Mouse (Mus musculus): ENCODE measurements around the gene Irs2. TPM values are rescaled to one million over a fixed set of nuclear protein-coding genes. Genes with fewer than 3 reads are reported as not detected.

Irs2 gene
- polyA plus RNA-seq, 1 experiment = 2.3 TPM

DNA sequence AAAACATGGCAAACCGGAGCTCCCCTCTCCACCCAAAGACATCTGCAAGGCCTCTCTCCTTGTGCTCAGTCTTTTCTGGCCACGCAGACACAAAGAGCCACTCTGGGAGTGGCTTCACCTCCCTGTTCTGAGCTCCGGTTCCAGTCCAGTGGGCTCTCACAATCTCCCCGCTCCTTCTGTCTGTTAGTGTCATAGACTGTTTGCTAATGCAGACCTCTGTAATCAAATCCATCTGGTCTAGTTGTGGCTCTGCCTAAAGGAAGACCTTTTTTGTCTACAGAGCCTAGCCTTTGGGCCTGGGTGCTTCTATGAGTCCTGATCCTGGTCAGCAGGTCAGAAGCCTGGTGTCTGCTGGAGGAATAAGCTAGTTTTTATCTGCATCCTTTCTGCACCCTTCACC, 56.7 kb downstream of the Irs2 start:
- H3ac ChIP-seq (ENCODE audit: control insufficient read depth, insufficient read length, low read depth) = no peak overlapping the region
- no peaks in the 10 kb centered on the region for H3K79me2 ChIP-seq (ENCODE audit: control insufficient read depth, insufficient read depth)
- no peak overlapping the region for H3K4me3 ChIP-seq (ENCODE audit: insufficient read depth, poor library complexity, severe bottlenecking)
- TF ChIP-seq CEBPB (IDR thresholded peaks at IDR 0.05; ENCODE audit: low read depth) = no peak
- H3K79me3 ChIP-seq (ENCODE audit: low read depth) = no peaks in the 10 kb centered on the region
- no peaks in the 10 kb centered on the region for H3K36me3 ChIP-seq (ENCODE audit: control insufficient read depth, insufficient read depth)
- H3K27me3 ChIP-seq (ENCODE audit: control insufficient read depth, insufficient read depth, insufficient read length) = no peaks in the 10 kb centered on the region

DNA sequence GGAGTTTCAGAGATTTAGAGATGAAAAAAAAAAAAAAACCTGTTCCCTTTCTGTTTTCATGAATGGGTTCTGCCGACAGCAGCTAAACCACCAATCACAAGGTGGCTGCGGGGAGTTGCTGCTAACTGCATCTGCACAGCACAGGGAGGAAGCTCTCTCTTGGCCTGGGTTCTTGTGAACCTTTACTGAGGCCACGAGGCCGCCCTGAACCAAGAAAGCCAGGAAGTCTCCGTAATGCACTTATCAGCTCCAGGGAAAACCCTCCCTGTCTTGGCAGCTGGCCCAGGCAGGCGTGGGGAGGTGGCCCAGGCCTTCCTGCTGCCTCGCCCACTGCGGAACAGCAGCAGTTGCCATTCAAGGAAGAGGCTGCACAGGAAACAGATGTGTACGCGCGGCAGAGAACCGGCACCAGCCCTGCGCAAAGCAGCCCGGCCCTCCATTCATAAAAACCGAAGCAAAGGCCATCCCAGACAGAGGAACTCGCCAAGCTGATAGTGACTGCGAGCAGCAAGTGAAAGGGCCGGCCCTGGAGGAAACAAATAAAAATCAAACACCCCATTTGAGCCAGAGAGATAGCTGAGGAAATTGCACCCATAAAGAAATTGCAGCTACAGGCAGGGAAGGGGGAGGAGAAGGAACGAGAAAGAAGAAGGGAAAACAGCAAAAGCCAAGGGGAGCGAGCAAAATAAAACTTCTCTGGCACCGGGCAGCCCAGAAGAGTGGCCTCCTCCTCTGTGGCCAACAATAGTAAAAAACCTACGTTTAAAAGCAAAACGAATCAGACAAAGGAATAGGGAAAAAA, 62.1 kb downstream of the Irs2 start:
- no peaks in the 10 kb centered on the region for H3K79me3 ChIP-seq (ENCODE audit: low read depth)
- H3ac ChIP-seq (ENCODE audit: control insufficient read depth, insufficient read length, low read depth) = peak overlapping the region; percentile 27
- TF ChIP-seq MAX (IDR thresholded peaks at IDR 0.05) = peak; percentile 83
- TF ChIP-seq MYOG (IDR thresholded peaks at IDR 0.05; ENCODE audit: control insufficient read depth, extremely low read depth, insufficient read length) = no peak
- peak; percentile 68 for TF ChIP-seq MYOD1 (IDR thresholded peaks at IDR 0.05; ENCODE audit: control insufficient read depth, insufficient read length, low read depth)
- no peak for TF ChIP-seq FOSL1 (IDR thresholded peaks at IDR 0.05; ENCODE audit: insufficient read depth, low read length, poor library complexity, severe bottlenecking)
- no peak for TF ChIP-seq CTCF (IDR thresholded peaks at IDR 0.05; ENCODE audit: control insufficient read depth, insufficient read depth, insufficient read length)
- no peak for TF ChIP-seq USF1 (IDR thresholded peaks at IDR 0.05; ENCODE audit: low read depth)
- TF ChIP-seq CEBPB (IDR thresholded peaks at IDR 0.05; ENCODE audit: low read depth) = no peak
- no peak overlapping the region for H3K4me3 ChIP-seq (ENCODE audit: insufficient read depth, poor library complexity, severe bottlenecking)
- no peaks in the 10 kb centered on the region for H3K36me3 ChIP-seq (ENCODE audit: control insufficient read depth, insufficient read depth)
- H3K79me2 ChIP-seq (ENCODE audit: control insufficient read depth, insufficient read depth) = no peaks in the 10 kb centered on the region
- H3K27me3 ChIP-seq (ENCODE audit: control insufficient read depth, insufficient read depth, insufficient read length) = no peaks in the 10 kb centered on the region

GRCm38 (mm10) chr8:10945490-10945889, 62.8 kb downstream of the Irs2 start:
- Histone ChIP-seq H3K79me2 (ENCODE audit: control insufficient read depth, insufficient read depth) (no peaks in the 10 kb centered on the region), H3K36me3 (ENCODE audit: control insufficient read depth, insufficient read depth) (no peaks in the 10 kb centered on the region), H3K27me3 (ENCODE audit: control insufficient read depth, insufficient read depth, insufficient read length) (no peaks in the 10 kb centered on the region), H3K4me3 (ENCODE audit: insufficient read depth, poor library complexity, severe bottlenecking) (no peak overlapping the region), H3ac (ENCODE audit: control insufficient read depth, insufficient read length, low read depth) (no peak overlapping the region), H3K79me3 (ENCODE audit: low read depth) (no peaks in the 10 kb centered on the region)
- TF ChIP-seq MYOD1 (IDR thresholded peaks at IDR 0.05; ENCODE audit: control insufficient read depth, insufficient read length, low read depth) (no peak), MAX (IDR thresholded peaks at IDR 0.05) (no peak), FOSL1 (IDR thresholded peaks at IDR 0.05; ENCODE audit: insufficient read depth, low read length, poor library complexity, severe bottlenecking) (no peak), CEBPB (IDR thresholded peaks at IDR 0.05; ENCODE audit: low read depth) (no peak), MYOG (IDR thresholded peaks at IDR 0.05; ENCODE audit: control insufficient read depth, extremely low read depth, insufficient read length) (no peak), USF1 (IDR thresholded peaks at IDR 0.05; ENCODE audit: low read depth) (no peak), CTCF (IDR thresholded peaks at IDR 0.05; ENCODE audit: control insufficient read depth, insufficient read depth, insufficient read length) (no peak)

- Histone ChIP-seq H3ac (ENCODE audit: control insufficient read depth, insufficient read length, low read depth) (no peak overlapping the region), H3K4me3 (ENCODE audit: insufficient read depth, poor library complexity, severe bottlenecking) (no peak overlapping the region), H3K79me3 (ENCODE audit: low read depth) (no peaks in the 10 kb centered on the region), H3K27me3 (ENCODE audit: control insufficient read depth, insufficient read depth, insufficient read length) (no peaks in the 10 kb centered on the region), H3K36me3 (ENCODE audit: control insufficient read depth, insufficient read depth) (no peaks in the 10 kb centered on the region), H3K79me2 (ENCODE audit: control insufficient read depth, insufficient read depth) (no peaks in the 10 kb centered on the region)
- TF ChIP-seq MYOG (IDR thresholded peaks at IDR 0.05; ENCODE audit: control insufficient read depth, extremely low read depth, insufficient read length) (no peak), CEBPB (IDR thresholded peaks at IDR 0.05; ENCODE audit: low read depth) (no peak), MYOD1 (IDR thresholded peaks at IDR 0.05; ENCODE audit: control insufficient read depth, insufficient read length, low read depth) (no peak), CTCF (IDR thresholded peaks at IDR 0.05; ENCODE audit: control insufficient read depth, insufficient read depth, insufficient read length) (no peak), USF1 (IDR thresholded peaks at IDR 0.05; ENCODE audit: low read depth) (no peak), MAX (IDR thresholded peaks at IDR 0.05) (no peak), FOSL1 (IDR thresholded peaks at IDR 0.05; ENCODE audit: insufficient read depth, low read length, poor library complexity, severe bottlenecking) (no peak)
Measured at GRCm38 (mm10) chr8:10943314-10944060, 64.8 kb downstream of the Irs2 start.

DNA sequence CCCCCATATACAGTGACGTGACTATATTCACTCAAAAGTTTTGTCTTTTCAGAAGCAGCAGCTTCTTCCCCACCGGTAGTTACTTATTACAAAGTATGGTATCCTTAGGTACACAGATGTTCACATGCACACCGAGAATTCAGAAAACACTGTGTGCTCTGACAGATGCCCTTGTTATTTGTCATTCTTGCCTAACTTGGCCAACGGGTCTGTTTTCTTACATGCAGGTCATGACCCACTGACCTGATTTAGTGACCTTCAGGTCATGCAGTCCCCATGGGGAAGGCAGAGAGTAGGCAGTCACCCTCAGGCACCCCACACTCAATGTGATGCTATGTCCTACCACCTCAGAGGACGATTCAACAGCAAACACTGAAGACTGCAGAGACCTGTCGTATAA, 68.4 kb downstream of the Irs2 start:
- Histone ChIP-seq H3ac (ENCODE audit: control insufficient read depth, insufficient read length, low read depth) (no peak overlapping the region), H3K79me3 (ENCODE audit: low read depth) (no peaks in the 10 kb centered on the region), H3K79me2 (ENCODE audit: control insufficient read depth, insufficient read depth) (no peaks in the 10 kb centered on the region), H3K4me3 (ENCODE audit: insufficient read depth, poor library complexity, severe bottlenecking) (no peak overlapping the region), H3K27me3 (ENCODE audit: control insufficient read depth, insufficient read depth, insufficient read length) (no peaks in the 10 kb centered on the region), H3K36me3 (ENCODE audit: control insufficient read depth, insufficient read depth) (no peaks in the 10 kb centered on the region)
- TF ChIP-seq CEBPB (IDR thresholded peaks at IDR 0.05; ENCODE audit: low read depth) = no peak
- TF ChIP-seq MYOD1 (IDR thresholded peaks at IDR 0.05; ENCODE audit: control insufficient read depth, insufficient read length, low read depth) = no peak
- no peak for TF ChIP-seq CTCF (IDR thresholded peaks at IDR 0.05; ENCODE audit: control insufficient read depth, insufficient read depth, insufficient read length)
- no peak for TF ChIP-seq MAX (IDR thresholded peaks at IDR 0.05)
- TF ChIP-seq FOSL1 (IDR thresholded peaks at IDR 0.05; ENCODE audit: insufficient read depth, low read length, poor library complexity, severe bottlenecking) = no peak
- no peak for TF ChIP-seq MYOG (IDR thresholded peaks at IDR 0.05; ENCODE audit: control insufficient read depth, extremely low read depth, insufficient read length)
- TF ChIP-seq USF1 (IDR thresholded peaks at IDR 0.05; ENCODE audit: low read depth) = no peak
